Mouse (Mus musculus): Measurements from ENCODE around the gene Fam163b.

Fam163b gene

DNA sequence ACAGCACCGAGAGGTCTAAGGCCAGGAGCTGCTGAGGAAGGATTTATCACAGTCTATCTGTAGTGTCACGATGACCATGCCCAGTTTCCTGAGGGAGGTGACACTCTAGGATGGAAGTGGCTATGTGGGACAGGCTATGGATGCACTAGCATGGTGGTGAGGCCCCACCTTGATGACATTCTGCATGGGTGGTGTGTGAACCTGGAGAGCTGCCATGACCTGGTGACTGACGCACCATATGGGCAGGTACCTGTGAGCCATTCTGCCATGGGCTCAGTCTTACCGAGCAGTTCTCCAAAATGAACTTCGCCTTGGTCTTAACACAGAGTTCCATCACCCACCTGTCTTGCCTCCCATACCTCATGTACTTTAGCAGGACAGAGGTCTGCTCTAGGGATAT lies 54.7 kb downstream of the Fam163b start:
- DNase-seq (ENCODE audit: low read depth in 2 of 2, low spot score in 2 of 2): no peak

DNA sequence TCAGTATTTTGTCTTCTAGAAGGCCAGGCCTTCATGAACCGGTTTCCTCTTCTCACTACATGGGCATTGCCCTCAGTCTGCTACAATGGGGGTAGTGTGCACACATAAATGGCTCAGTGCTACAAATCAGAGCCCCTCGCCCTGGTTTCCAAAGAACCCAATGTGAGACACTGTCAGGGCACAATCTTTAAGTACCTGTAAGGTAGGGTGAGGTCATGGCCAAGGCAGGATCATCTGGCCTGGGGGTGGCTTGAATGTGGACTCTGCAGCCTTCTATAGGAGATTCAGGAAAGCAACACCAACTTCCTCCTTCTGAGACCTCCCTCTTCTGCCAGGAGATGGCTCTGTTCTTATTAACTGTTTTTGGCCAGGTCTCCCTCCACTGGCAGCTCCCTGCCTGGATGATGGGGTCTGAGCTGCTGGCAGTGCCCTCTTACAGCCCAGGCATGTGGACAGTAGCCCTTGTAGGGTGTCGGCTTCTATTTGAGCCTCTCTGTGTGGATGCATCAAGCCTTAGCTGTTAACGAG lies 55.7 kb downstream of the Fam163b start:
- DNase-seq (ENCODE audit: low read depth in 2 of 2, low spot score in 2 of 2): no peak

DNA sequence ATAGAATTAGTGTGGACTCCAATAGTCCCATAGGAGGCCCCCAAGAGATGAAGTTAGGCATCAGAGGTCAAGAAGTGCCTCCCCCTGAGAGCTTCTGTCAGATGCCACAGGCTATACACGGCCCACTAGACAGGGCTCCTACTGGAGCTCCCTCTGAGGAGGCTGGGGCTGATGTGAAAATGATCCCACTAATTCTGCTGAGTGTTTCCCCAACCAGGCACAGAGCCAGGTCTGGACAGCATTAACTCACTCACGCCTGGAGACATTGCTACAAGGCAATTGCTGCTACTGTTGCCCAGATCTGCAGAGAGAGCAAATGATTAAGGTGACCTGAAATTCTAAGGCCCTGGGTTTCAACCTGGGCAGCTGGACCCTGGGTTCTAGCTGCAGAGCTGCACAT lies 56.5 kb downstream of the Fam163b start:
- no peak for DNase-seq (ENCODE audit: low read depth in 2 of 2, low spot score in 2 of 2)

DNA sequence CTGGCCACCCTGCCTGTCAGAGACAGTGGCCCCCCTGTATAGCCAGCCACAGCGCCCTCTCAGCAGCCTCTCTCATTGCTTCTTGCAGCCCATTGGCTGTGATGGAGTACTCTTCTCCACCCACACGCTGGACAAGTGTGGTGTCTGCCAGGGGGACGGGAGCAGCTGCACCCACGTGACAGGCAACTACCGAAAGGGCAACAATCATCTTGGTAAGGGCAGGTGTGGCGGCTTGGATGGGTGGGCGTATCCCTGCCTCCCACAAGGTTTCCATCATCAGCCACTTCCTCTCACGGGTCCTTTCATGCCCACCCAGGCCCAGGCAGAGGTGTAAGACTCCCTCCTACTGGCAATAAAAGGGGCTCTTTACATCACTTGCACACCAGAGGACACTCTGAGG lies 57.3 kb downstream of the Fam163b start:
- no peak for DNase-seq (ENCODE audit: low read depth in 2 of 2, low spot score in 2 of 2)

DNA sequence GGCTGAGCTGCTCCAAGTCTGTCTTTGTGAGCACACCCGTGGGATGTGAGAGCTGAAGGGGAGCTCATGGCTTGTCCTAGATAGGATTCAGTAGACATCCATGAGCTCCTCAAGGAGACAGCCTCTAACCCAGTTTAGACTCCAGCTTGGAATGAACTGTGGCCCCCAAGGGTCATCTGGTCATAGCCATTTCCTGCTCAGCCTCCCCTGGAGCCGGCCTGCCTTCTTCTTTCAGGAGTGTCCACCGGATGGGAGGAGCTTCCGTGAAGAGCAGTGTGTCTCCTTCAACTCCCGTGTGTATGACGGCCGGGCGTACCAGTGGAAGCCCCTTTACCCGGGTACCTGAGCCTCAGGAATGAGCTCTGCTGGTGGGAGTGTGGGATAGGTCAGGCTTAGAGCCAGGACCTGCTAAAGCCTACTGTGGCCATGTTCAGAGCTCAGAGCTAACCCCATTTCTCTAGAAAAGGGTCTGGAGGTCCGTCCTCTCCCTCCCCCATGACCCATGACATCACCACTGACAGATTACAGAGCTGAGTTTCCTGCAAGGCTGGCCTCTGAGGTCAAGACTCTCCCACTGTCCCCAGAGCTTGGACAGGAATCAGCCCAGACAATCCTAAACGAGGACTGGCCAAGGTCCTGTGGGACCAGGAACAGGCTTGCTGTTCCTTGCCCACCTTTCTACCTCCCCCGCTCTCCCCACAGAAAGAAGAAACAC lies 58.4 kb downstream of the Fam163b start:
- no peak for DNase-seq (ENCODE audit: low read depth in 2 of 2, low spot score in 2 of 2)

DNA sequence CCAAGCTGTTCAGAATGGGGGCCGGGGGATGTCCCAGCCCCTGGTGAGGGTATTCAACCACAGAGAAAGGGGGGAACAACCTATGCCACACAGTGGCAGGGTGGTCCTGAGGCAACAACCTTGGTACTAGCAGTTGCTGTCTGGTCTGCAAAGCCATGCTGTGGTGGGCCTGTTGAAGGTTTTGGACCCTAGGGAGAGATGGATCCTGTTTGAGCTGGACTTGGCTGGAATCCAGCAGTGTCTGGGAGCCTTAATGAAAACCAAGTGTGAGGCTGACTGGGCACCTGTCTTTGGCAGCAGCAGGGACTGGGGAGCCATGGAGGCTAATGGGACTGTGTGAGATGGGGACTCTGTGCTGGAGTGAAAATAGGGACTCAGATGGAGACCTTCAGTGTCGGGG lies 62.6 kb downstream of the Fam163b start:
- DNase-seq (ENCODE audit: low read depth in 2 of 2, low spot score in 2 of 2): no peak

DNA sequence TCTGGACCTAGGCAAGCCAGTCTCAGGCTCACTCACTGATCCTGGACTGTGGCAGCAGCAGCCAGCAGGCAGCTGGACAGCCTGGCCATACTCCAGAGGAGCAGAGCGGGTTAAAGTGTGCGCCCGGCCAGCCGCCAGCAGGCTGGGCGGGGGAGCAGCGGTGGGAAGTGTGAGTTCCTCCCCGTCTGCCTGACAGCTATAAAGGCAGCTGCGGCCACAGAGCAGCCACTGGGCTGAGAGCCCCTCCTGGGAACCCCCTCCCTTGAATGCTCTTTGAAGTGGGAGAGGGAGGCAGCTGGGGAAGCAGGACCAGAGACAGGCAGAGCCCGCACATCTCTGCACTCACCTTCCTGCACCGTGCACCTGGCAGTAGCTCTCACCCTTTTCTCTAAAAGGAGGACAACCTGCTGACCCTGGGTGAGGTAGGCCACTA lies 63.1 kb downstream of the Fam163b start, which contains the start of gene Adamtsl2:
Gene Adamtsl2 (plus strand): TSS at position 228 of the 433 bp plus-strand sequence.
- DNase-seq (ENCODE audit: low read depth in 2 of 2, low spot score in 2 of 2): no peak

DNA sequence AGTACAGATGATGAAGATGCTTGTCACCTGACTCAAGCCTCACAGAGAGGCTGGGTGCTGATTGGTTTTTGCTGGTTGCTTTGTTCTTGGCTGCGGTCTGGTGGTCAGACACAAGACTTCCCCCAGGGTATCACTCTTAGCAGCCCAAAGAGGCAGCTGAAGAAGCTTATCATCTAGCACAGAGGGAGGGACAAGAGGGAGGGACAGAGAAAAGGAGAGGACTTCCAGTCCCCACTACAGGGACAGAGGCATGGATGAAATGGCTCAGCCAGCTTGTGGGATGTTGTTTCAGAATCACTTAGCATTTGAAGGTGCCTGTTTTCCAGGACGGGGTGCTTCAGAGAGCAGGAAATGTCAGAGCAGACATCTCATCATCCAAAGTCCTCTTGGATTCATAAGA lies 64.0 kb downstream of the Fam163b start:
- DNase-seq (ENCODE audit: low read depth in 2 of 2, low spot score in 2 of 2): no peak

DNA sequence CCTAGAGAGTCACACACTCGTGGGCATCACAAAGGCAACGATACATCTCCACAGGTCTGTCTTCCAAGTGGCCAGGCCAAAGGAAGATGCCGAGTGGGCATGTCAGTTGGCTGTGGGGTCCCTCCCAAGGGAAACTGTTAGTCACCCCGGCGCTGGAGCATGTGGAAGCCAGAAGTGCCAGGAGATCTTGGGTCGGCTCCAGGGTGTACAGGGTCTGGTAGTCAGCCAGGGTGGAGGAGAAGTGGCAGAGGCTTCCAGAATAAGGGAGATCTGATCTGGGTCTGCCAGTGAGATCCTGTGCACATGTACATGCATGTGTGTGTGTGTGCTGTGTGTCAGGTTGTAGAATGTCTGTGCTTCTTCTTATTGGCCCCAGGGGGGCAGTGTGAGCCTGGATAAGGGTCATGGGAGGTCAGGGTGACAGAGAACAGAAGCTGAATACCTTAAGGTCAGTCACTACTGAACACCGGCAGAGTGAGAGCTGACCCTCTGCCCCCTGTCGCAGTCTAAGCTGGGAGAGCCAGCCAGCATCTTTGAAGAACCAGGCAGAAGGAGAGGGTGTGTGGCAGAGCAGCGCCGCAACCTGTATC lies 64.5 kb downstream of the Fam163b start:
- no peak for DNase-seq (ENCODE audit: low read depth in 2 of 2, low spot score in 2 of 2)

DNA sequence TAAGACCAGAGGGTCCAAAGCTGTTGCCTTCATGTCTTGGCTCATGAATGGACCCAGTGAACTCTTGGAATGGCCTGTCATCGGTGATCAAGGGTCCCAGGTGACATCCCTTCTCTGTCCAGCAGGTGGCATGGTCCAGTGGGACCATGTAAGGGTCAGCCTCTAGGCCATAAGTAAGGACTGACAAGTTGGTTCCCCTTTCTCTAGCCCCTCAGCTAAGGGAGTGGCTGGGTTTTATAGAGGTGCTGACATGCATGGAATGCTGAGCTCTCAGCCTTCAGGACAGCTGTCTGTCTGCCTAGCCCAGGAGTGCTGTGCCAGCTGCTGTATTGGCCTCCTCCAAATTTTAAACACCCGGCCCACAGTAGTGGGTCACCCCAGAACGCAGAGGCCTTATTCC lies 66.8 kb downstream of the Fam163b start:
- peak in 1 of 2 experiments; percentile 12 for DNase-seq (ENCODE audit: low read depth in 2 of 2, low spot score in 2 of 2)

DNA sequence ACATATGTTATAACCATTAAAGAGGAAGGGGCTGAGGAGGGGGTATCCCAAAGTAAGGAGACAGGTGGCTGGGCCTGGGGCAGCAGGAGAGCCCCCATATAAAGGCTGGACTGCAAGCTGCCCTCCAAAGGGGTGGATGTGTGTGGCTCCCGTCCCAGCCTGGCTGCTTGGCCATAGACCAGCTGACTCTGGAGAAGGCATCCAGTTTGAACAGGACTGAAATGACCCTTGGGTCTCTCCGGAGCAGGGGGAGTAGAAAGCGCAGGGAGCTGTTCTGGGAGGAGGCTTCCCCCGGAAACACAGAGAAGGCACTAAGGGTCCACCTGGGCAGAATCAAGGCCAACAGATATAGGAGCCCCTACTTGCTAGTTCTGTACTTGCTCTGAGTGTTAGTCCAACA lies 67.5 kb downstream of the Fam163b start:
- no peak for DNase-seq (ENCODE audit: low read depth in 2 of 2, low spot score in 2 of 2)

DNA sequence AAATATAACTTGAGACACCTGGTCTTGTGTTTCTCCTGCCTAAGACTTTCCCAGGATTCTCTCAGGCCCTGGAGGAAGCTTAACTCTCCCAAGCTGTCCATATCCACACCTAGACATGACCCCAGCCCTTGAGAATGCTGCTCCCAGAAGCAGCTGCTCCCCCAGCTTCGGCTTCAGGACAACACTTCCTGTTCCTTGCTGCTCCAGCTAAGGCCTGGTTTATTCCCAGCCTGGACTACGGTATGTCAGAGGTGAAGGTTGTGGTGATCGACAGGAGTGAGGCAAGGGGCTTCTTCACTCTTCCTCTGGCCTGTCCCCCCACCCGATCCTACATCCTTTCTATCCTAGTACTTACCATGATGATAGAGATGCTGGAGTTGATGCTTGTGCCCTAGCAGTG lies 68.9 kb downstream of the Fam163b start:
- DNase-seq (ENCODE audit: low read depth in 2 of 2, low spot score in 2 of 2): no peak

DNA sequence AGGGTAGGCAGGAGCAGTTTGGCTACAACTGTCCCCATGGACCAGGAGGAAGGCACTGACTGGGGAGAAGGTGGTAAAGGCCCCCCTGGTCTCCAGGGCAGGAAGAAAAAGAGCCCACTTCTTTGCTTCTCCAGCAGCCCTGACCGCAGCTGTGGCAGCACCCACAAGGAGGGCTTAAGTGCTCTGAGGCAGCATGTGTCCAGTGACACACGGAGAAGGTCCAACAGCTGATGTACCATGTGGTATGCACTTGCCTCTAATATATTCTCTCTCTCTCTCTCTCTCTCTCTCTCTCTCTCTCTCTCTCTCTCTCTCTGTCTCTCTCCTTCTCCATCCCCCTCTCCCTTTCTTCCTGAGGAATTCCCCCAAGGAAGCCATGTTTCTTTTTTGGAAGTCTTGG lies 70.3 kb downstream of the Fam163b start, which contains the start of gene Mymk:
Gene Mymk (minus strand): TSS at position 202 of the 400 bp plus-strand sequence.
- no peak for DNase-seq (ENCODE audit: low read depth in 2 of 2, low spot score in 2 of 2)

DNA sequence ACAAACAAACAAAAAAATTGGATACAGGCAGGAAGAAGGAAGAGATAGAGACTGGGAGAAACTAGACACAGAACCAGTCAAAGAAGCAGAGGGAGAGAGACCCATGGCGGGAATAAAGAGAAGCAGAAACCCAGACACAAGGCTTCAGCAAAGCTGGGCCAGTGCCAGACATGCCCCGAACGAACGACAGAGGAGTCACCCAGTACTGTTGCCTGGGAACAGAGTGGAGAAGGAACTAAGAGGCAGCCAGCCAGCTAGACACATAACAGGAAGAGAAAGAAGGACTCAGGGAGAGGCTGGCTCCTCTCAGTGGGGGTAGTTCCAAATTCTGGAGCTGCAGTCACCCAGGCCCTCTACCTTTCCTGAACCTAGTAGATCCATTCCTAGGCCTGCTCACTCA lies 71.2 kb downstream of the Fam163b start:
- DNase-seq (ENCODE audit: low read depth in 2 of 2, low spot score in 2 of 2): no peak

DNA sequence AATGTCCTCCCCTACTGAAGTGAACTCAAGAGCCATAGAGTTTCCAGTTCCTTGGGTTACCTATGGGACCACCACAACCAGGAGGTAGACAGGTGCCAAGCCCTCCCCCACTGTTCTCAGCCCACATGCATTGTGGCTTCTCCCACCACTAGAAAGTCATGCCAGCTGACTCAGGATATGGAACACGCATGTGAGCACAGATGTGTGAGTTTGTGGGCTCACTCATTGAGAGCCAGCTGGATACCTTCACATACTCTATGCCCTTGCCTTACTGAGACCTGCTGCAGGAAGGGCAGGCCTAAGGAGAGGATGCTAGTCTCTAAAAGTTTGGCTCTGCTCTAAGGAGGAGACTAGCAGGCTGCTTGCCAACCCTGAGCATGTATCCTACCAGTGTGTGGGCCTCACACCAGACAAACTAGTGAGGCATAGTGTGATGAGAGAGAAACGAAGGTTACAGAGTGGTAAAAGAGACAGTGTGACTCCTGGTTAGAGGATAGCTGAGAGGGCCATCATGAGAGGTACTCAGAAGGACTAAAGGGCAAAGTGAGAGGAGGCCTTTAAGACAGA lies 72.0 kb downstream of the Fam163b start:
- no peak for DNase-seq (ENCODE audit: low read depth in 2 of 2, low spot score in 2 of 2)

DNA sequence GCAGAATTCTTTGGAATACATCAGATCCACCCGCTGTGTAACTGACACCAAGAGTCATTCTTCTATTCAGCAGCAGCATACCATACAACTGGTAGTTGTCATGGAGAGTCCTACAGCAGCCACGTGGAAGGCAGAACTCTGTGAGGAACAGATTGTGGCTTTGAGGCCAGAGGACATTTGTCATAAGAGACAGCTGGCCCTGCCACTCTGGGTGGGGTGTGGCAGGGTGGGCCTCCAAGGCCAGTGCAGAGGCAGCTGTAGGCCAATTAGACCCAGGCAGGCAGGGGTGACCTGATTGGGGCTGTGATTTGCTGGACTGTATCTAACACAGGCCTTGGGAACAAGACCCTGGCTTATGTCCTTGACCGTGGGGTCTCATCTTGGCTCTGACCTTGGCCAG lies 72.6 kb downstream of the Fam163b start:
- no peak for DNase-seq (ENCODE audit: low read depth in 2 of 2, low spot score in 2 of 2)

DNA sequence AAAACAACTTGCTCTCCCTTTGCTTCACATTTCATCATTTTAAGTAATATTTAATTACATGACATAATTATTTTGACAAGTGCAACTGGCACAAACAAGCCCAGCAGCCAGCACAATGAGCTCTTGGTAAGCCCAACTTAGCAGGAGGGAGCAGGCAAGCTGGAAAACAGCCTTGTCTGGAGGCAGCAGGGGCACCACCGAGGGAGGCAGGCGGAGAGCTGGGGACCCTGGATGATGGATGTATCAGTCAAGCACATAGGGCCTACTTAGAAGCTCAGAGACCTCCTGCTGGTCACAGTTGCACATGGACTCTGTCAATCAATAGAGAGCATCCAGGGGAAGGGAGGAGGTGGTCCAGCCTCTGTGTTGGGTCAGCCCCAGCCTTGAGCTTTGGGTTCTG lies 74.3 kb downstream of the Fam163b start:
- no peak for DNase-seq (ENCODE audit: low read depth in 2 of 2, low spot score in 2 of 2)

DNA sequence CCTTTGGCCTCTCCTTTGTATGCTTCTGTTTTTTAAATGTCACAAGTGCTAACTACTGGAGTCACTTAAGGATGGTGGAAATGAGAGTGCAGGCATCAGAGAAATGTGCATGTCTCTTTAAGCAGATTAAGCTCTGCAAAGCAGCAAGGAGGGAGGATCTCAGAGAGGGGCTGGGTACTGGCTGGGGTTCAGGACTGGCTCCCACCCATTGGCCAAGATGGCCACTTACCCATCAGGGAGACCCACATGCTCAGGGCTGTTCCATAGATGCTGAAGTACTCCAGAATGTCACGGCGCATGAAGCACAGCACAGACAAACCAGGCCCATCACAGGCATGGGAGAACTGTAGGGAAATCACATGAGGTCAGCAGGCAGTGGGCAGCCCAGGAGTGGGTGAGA lies 75.2 kb downstream of the Fam163b start:
- no peak for DNase-seq (ENCODE audit: low read depth in 2 of 2, low spot score in 2 of 2)

Measured in CD8-positive naive resting alpha-beta T cell, adult 2 months (primary cell).